Mouse (Mus musculus): ENCODE data around the gene Usp30. TPM values are rescaled to one million over a fixed set of nuclear protein-coding genes. Genes with fewer than 3 reads are reported as not detected.

The Usp30 gene
- polyA plus RNA-seq, 1 experiment from 2014 or later: 6.5 TPM

DNA sequence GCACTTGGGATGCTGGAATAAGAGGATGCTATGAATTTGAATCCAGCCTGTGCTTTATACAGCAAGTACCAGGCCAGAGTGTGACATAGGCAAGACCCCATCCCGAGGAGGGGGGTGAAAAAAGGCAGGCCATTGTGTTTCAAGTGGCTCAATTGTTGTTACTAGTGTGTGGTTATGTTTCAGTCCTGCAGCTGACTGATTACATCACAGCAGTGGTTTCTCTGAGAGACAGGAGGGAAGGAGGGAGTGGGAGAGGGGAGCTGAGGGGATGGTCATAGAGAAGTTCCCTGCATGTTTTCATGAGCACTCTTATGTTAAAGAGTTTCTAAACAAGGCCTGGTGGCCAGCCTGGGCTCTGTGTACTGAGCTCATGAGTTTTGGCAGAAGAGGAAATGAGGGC, 37.5 kb downstream of the Usp30 start:
- WGBS: 62% methylated on average over 1 of the region's 1 CpGs
- ATAC-seq (replicated peaks; ENCODE audit: low FRiP score) (no peak), DNase-seq (ENCODE audit: low spot score) (no peak)
- H3K4me2 ChIP-seq: no peak overlapping the region
- peaks cover 5% of the 10 kb centered on the region; the same call in 1 of the 2 replicates for H3K36me3 ChIP-seq (ENCODE audit: control insufficient read depth, insufficient read depth, low read length)
- peaks cover 12% of the 10 kb centered on the region for H3K4me1 ChIP-seq (replicated peaks; ENCODE audit: control insufficient read depth, insufficient read depth, low read length)
- H3K27ac ChIP-seq (ENCODE audit: low read depth, low read length): no peak overlapping the region
- no peaks in the 10 kb centered on the region; the same call in 1 of the 2 replicates for H3K27me3 ChIP-seq (replicated peaks; ENCODE audit: control insufficient read depth, insufficient read depth, low read length)
- no peak overlapping the region for H3K4me3 ChIP-seq (ENCODE audit: low read depth, low read length)
- H3K9ac ChIP-seq (ENCODE audit: low read depth, low read length): no peak overlapping the region
- no peaks in the 10 kb centered on the region for H3K9me3 ChIP-seq (ENCODE audit: control insufficient read depth, low read length)

DNA sequence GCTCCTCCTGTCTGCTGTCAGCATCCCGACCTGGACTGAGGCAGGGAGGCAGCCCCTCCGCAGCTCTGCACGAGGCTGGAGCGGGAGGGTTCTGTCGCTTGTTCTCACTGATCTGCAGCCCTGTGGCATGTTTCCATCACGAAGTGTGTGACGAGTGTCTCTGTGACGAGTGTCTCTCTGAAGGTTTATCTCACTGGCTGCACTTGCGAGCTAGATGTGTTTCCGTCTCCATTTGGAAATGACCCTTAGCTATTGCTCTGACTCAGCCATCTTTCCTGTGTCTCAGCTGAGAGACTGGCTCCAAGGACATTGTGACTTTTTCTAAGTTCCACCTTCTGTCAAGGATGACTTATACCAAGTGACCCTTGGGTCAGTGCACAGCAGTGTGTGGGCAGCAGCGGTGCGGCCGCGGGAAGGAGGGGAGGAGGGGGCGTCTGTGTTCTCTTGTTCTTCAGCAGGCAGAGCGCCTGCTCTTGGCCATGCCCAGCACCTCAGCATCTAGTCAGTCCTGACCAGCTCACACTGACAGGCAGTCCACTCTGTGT, 41.2 kb downstream of the Usp30 start:
- ATAC-seq (replicated peaks; ENCODE audit: low FRiP score) (no peak), DNase-seq (ENCODE audit: low spot score) (no peak)
- 77% methylated on average over 16 of the region's 16 CpGs for WGBS
- Histone ChIP-seq H3K4me1 (replicated peaks; ENCODE audit: control insufficient read depth, insufficient read depth, low read length) (no peaks in the 10 kb centered on the region; the same call in 1 of the 2 replicates), H3K9ac (ENCODE audit: low read depth, low read length) (no peak overlapping the region), H3K4me2 (no peak overlapping the region), H3K9me3 (ENCODE audit: control insufficient read depth, low read length) (no peaks in the 10 kb centered on the region), H3K27ac (ENCODE audit: low read depth, low read length) (no peak overlapping the region), H3K36me3 (ENCODE audit: control insufficient read depth, insufficient read depth, low read length) (peaks cover 36% of the 10 kb centered on the region), H3K27me3 (replicated peaks; ENCODE audit: control insufficient read depth, insufficient read depth, low read length) (no peaks in the 10 kb centered on the region), H3K4me3 (ENCODE audit: low read depth, low read length) (no peak overlapping the region)

DNA sequence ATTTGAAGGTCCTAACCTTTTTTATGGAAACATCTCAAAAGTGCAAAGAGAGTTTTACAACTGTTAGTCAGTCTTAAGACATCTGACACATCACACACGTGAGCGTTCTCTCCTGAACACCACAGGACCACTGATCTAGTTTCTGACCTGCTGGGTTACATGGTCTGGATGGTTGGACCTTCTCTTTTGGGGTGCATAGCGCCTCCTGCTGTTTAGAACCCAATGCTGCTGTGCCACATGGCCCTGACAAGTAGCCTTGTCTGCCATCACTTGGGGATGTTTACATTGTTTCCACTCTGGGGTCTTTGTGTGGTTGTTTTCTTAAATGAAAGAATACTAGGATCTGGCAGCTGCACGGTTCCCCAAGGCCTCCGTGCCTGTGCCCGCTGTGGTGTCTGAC, 48.1 kb downstream of the Usp30 start:
- ATAC-seq (replicated peaks; ENCODE audit: low FRiP score): no peak
- Histone ChIP-seq H3K9ac (ENCODE audit: low read depth, low read length) (no peak overlapping the region), H3K4me1 (replicated peaks; ENCODE audit: control insufficient read depth, insufficient read depth, low read length) (no peaks in the 10 kb centered on the region), H3K36me3 (ENCODE audit: control insufficient read depth, insufficient read depth, low read length) (peaks cover 44% of the 10 kb centered on the region), H3K9me3 (ENCODE audit: control insufficient read depth, low read length) (no peaks in the 10 kb centered on the region), H3K27me3 (replicated peaks; ENCODE audit: control insufficient read depth, insufficient read depth, low read length) (no peaks in the 10 kb centered on the region), H3K4me2 (no peak overlapping the region), H3K4me3 (ENCODE audit: low read depth, low read length) (no peak overlapping the region), H3K27ac (ENCODE audit: low read depth, low read length) (no peak overlapping the region)
- WGBS: 88% methylated on average over 6 of the region's 6 CpGs
- no peak for DNase-seq (ENCODE audit: low spot score)

DNA sequence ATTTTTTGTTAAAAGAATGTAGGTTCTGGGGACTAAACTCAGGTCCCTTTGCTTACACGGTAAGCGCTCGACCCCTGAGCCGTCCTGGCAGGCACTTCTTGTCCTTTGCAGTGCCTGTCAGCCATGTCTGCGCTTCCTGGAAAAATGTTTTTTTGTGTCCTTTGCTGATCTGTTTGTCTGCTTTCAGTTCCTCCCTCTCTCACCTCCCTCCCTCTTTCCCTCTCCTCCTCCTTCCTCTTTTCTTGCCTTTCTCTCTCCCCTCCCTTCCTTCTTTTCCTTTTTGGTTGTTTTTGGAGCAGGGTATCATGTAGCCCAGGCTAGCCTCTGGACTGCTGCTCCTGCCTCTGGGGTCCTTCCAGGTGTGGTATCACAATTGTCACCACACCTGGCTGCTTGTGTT, 49.8 kb downstream of the Usp30 start:
- ATAC-seq (replicated peaks; ENCODE audit: low FRiP score) (no peak), DNase-seq (ENCODE audit: low spot score) (no peak)
- H3K9me3 ChIP-seq (ENCODE audit: control insufficient read depth, low read length): no peaks in the 10 kb centered on the region
- no peak overlapping the region for H3K4me2 ChIP-seq
- H3K4me1 ChIP-seq (replicated peaks; ENCODE audit: control insufficient read depth, insufficient read depth, low read length): no peaks in the 10 kb centered on the region
- 75% methylated on average over 5 of the region's 5 CpGs for WGBS
- H3K9ac ChIP-seq (ENCODE audit: low read depth, low read length): no peak overlapping the region
- no peak overlapping the region for H3K4me3 ChIP-seq (ENCODE audit: low read depth, low read length)
- no peak overlapping the region for H3K27ac ChIP-seq (ENCODE audit: low read depth, low read length)
- H3K27me3 ChIP-seq (replicated peaks; ENCODE audit: control insufficient read depth, insufficient read depth, low read length): no peaks in the 10 kb centered on the region
- H3K36me3 ChIP-seq (ENCODE audit: control insufficient read depth, insufficient read depth, low read length): peaks cover 28% of the 10 kb centered on the region

DNA sequence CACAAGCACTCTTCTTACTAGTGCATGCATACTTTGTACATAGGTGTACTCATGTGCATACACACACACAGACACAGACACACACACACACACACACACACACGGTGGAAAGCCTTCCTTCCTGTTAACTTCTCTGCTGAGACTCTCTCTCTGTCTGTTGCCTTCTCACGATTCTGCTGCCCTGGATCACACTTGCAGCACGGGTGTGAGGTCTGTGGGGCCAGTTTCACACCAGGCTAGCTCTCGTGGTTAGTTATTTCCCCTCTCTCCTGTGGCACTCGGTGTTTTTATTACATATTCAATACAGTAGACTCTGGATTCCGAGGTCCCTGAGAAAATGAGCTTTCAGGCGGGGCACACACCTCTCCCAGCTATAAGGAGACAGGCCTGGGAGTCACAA, 51.3 kb downstream of the Usp30 start:
- ATAC-seq (replicated peaks; ENCODE audit: low FRiP score) (no peak), DNase-seq (ENCODE audit: low spot score) (no peak)
- Histone ChIP-seq H3K27me3 (replicated peaks; ENCODE audit: control insufficient read depth, insufficient read depth, low read length) (no peaks in the 10 kb centered on the region), H3K4me2 (no peak overlapping the region), H3K9me3 (ENCODE audit: control insufficient read depth, low read length) (no peaks in the 10 kb centered on the region), H3K4me3 (ENCODE audit: low read depth, low read length) (no peak overlapping the region), H3K9ac (ENCODE audit: low read depth, low read length) (no peak overlapping the region), H3K27ac (ENCODE audit: low read depth, low read length) (no peak overlapping the region), H3K36me3 (ENCODE audit: control insufficient read depth, insufficient read depth, low read length) (peaks cover 31% of the 10 kb centered on the region), H3K4me1 (replicated peaks; ENCODE audit: control insufficient read depth, insufficient read depth, low read length) (no peaks in the 10 kb centered on the region)
- 73% methylated on average over 7 of the region's 7 CpGs for WGBS

DNA sequence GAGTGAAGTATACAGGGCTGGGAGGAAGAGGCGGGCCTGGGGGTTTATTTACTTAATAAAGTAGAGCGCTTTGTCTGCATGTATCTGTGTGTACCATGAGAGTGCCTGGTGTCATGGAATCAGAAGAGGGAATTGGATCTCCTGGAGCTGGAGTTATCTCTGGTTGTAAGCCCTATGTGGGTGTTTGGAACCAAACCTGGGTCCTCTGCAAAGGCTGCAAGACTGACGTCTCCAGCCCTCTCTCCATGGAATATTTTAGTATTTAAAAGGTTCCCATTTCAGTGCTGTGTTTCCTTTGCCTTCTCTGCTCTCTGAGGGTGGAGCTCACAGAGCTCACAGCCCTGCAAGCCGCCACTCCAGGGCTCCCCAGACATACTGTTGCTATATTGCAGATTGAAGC, 54.5 kb downstream of the Usp30 start:
- no peak for ATAC-seq (replicated peaks; ENCODE audit: low FRiP score)
- H3K36me3 ChIP-seq (ENCODE audit: control insufficient read depth, insufficient read depth, low read length): peaks cover 32% of the 10 kb centered on the region
- H3K4me3 ChIP-seq (ENCODE audit: low read depth, low read length): no peak overlapping the region
- H3K4me1 ChIP-seq (replicated peaks; ENCODE audit: control insufficient read depth, insufficient read depth, low read length): no peaks in the 10 kb centered on the region
- no peak for DNase-seq (ENCODE audit: low spot score)
- H3K27ac ChIP-seq (ENCODE audit: low read depth, low read length): no peak overlapping the region
- no peak overlapping the region for H3K4me2 ChIP-seq
- H3K9ac ChIP-seq (ENCODE audit: low read depth, low read length): no peak overlapping the region
- H3K27me3 ChIP-seq (replicated peaks; ENCODE audit: control insufficient read depth, insufficient read depth, low read length): no peaks in the 10 kb centered on the region
- 86% methylated on average over 4 of the region's 4 CpGs for WGBS
- H3K9me3 ChIP-seq (ENCODE audit: control insufficient read depth, low read length): no peaks in the 10 kb centered on the region

DNA sequence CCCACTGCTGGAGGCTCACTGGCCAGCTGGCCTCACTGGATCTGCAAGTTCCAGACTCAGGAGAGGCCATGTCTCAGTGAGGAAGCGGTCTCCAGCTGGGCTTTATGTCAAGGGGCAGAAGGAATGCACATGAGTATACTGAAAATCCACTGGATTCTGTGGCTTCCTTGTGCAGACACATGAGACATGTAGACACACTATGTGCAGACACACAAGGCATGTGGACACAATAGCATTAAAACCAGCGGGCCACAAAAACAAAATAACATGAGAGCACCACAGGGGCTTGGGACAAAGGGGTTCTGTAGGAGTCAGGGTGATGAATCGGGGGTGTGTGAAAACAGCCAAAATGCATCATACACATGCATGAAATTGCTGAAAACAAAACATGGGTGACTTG, 60.7 kb downstream of the Usp30 start:
- Histone ChIP-seq H3K4me2 (peak overlapping the region; percentile 81; the same call in 1 of the 2 replicates), H3K4me1 (replicated peaks; ENCODE audit: control insufficient read depth, insufficient read depth, low read length) (0 out of 2 replicates have a peak, but pooled peaks cover 6% of the 10 kb centered on the region), H3K9me3 (ENCODE audit: control insufficient read depth, low read length) (no peaks in the 10 kb centered on the region), H3K4me3 (ENCODE audit: low read depth, low read length) (no peak overlapping the region), H3K27me3 (replicated peaks; ENCODE audit: control insufficient read depth, insufficient read depth, low read length) (no peaks in the 10 kb centered on the region), H3K36me3 (ENCODE audit: control insufficient read depth, insufficient read depth, low read length) (peaks cover 18% of the 10 kb centered on the region), H3K9ac (ENCODE audit: low read depth, low read length) (no peak overlapping the region), H3K27ac (ENCODE audit: low read depth, low read length) (no peak overlapping the region)
- WGBS: 85% methylated on average over 3 of the region's 3 CpGs
- ATAC-seq (replicated peaks; ENCODE audit: low FRiP score) (no peak), DNase-seq (ENCODE audit: low spot score) (no peak)

DNA sequence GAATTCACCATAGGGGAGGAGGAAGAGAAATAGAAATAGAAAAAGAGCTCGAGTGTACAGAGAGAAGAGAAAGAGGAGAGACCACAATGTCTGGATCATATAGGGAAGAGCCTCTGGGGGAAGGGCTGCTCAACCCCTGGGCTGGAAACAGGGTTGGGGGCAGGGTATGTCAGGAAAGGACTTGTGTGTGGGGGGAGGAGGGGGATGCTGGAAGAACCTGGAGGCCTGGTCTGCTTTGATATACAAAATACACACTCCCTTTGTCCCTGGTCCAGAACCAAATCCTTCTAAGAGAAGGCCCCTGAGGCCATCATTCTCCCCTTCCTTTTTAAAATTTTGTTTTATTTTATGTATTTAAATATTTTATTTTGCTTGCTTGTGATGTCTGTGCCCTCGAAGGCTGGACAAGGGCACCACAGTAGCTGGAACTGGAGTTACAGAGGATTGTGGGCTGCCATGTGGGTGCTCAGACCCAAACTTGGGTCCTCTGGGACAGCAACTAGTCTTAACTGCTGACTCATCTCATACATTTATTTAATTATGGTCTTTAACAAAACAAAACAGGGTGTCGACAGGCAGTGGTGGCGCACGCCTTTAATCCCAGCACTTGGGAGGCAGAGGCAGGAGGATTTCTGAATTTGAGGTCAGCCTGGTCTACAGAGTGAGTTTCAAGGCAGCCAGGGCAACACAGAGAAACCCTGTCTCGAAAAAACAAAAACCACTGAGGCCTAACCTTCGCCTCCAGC, 61.4 kb downstream of the Usp30 start:
- H3K4me3 ChIP-seq (ENCODE audit: low read depth, low read length): peak overlapping the region; percentile 60
- peaks cover 12% of the 10 kb centered on the region for H3K36me3 ChIP-seq (ENCODE audit: control insufficient read depth, insufficient read depth, low read length)
- peaks cover 10% of the 10 kb centered on the region; the same call in 1 of the 2 replicates for H3K4me1 ChIP-seq (replicated peaks; ENCODE audit: control insufficient read depth, insufficient read depth, low read length)
- DNase-seq (ENCODE audit: low spot score) (no peak), ATAC-seq (replicated peaks; ENCODE audit: low FRiP score) (no peak)
- no peaks in the 10 kb centered on the region for H3K9me3 ChIP-seq (ENCODE audit: control insufficient read depth, low read length)
- H3K27me3 ChIP-seq (replicated peaks; ENCODE audit: control insufficient read depth, insufficient read depth, low read length): no peaks in the 10 kb centered on the region
- peak overlapping the region; percentile 81 for H3K4me2 ChIP-seq
- no peak overlapping the region for H3K27ac ChIP-seq (ENCODE audit: low read depth, low read length)
- WGBS: 81% methylated on average over 7 of the region's 7 CpGs
- H3K9ac ChIP-seq (ENCODE audit: low read depth, low read length): no peak overlapping the region
